Mouse (Mus musculus): ENCODE results near the gene Glyctk.
"Not testable (repeated sequence)": the region's sequence is repeated elsewhere in the genome, so short reads cannot be mapped to it uniquely, and the experiment has no call there.

Glyctk gene

GRCm38 (mm10) chr9:106175552-106176200, 17.7 kb upstream of the Glyctk start:
- DNase-seq: no peak

DNA sequence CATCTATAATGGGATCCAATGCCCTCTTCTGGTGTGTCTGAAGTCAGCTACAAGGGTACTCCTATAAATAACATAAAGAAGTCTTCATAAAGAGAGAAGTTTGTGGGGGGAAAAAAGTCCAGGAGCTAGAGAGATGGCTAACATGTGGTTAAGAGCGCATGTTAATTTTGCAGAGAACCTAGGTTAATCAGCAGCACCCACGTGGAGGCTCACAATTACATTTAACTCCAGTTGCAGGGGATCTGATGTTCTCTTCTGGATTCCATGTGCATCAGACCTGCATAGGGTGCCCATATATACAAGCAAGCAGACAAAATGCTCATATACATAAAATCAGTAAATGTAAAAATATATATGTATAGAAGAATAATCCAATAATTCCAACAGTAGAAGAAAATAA, 15.4 kb upstream of the Glyctk start:
- no peak for DNase-seq

DNA sequence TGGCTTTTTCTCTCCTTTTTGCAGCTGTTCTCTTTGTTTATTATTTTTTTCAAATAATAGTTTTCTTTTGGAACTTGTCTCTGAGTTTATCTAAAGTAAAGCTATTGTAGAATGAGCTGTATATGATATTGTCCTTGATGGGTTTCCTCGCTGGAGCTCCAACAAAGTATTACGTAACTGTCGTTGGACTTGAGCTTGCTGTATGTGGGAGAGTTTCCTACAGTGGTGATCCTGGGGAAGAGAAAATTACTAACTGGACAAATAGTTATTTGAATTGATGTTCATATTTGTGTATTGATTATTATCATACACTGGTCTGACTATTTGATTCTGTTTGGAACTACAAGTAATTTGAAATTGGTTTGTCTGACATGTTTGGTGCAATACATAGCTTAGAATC, 14.6 kb upstream of the Glyctk start:
- DNase-seq: no peak

DNA sequence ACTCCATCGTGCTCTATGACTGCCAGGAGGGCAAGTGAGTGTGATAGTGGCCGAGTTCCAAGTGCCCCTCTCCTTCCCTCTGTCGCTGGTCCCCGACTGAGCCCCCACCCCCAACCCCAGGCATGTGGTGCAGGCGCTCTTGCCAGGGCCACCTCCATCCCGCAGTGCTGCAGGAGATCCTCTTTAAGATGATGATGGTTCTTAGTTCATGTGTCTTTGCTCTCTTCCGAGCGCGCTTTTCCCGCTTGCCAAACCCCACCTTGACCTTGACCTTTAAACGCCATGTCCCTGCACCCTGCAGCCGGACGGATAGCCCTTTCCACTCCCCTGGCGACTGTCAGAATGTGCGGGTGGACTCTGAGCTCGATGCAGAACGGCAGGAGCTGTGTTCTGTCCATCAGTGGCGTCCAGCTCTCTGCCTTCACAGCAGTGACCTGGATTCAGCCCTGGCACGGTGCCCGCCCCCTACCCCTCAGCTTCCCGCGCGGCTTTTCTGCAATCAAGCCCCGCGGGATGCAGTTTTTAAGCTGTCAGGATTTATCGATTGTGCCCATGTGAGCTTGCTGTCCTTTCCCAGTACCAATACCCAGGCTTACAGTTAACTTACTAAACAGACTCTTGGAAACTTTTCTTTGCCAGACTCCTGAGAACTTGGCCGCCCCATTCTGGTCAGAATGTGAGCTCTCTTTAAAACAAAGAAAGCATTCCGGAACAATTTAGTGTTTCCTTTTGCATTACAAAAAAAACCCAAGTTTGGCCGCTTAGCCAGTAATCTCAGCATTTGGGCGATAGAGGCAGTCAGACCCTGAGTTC, 13.6 kb upstream of the Glyctk start:
- peak; percentile 83 for DNase-seq

DNA sequence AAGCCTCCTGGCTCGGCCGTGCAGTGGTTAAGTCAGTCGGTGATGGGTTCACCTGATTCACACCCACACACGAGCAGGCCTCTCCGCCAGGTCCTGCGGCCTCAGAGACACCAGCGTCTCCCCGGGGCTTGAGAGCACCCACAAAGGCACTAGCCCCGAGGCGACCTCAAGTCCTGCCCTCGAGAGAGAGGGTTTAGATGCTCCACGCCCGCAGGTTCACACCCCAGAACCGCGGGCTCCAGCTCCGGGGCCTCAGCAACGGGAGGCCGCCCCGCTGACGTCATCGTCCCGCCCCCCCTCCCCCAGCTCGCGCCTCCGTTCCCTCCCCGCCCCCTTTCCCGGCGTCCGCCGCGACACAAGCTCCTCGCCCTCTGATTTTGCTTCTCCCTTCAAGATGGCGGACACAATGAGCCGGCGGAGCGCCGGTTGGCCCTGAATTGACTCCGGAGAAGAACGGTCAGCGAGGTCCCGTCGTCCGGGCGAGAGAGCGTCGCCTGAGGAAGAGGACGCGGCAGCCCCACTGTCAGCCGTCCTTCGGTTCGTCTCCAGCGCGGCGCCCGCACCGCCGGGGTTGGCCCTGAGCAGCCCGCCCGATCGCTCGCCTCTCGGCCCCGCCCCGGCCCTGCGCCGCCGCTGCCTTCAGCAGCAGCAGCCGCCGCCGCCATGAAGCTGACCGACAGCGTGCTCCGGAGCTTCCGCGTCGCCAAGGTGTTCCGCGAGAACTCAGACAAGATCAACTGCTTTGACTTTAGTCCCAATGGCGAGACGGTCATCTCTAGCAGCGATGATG, 12.8 kb upstream of the Glyctk start, which contains the start of gene Wdr82:
Gene Wdr82 (plus strand): TSS at position 373 of the 790 bp plus-strand sequence.
- DNase-seq: peak; percentile 87

- no peak for DNase-seq
Measured at GRCm38 (mm10) chr9:106169917-106170316, 12.0 kb upstream of the Glyctk start.

- not testable (repeated sequence) for DNase-seq
Measured at GRCm38 (mm10) chr9:106169006-106169405, 11.1 kb upstream of the Glyctk start.

DNA sequence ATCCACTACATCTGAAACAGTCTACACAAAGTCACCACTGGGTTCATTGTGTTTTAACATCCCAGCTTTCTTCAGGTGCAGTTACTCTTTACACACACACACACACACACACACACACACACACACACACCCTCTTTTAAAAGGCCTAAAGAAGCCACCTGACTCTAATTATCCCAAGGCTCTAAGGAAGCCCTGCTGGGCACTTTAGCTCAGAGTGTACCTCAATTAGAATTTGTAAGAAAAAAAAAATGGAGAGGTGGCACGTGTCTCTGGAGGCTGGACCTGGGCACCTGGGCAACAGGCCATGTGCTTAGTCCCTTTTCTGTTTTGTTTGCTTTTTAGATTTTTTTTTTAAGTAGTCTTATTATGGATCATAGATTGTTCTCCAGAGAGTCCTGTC, 9.8 kb upstream of the Glyctk start:
- DNase-seq: no peak

GRCm38 (mm10) chr9:106167241-106167640, 9.3 kb upstream of the Glyctk start:
- no peak for DNase-seq

DNA sequence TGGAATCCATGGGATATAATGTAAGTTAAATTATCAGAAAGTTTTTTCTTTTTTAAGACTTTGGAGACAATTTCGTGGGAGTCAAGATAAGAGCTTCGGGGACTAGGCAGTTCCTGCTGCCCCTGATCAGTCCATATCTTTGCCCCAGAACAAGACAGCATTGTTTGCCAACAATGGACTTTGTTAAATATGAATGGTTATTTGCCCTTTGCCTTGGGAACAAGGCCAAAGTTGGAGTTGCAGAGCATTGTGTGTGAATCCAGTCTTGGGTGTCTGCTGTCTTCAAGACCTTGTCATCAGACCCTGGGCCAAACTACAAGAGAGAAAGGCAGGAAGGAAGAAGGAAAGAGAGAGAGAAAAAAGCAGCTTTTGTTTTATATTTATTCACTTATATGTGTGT, 8.8 kb upstream of the Glyctk start:
- no peak for DNase-seq

GRCm38 (mm10) chr9:106160426-106160825, 2.5 kb upstream of the Glyctk start:
- no peak for DNase-seq

GRCm38 (mm10) chr9:106159784-106160301, 1.9 kb upstream of the Glyctk start:
- DNase-seq: peak; percentile 95

DNA sequence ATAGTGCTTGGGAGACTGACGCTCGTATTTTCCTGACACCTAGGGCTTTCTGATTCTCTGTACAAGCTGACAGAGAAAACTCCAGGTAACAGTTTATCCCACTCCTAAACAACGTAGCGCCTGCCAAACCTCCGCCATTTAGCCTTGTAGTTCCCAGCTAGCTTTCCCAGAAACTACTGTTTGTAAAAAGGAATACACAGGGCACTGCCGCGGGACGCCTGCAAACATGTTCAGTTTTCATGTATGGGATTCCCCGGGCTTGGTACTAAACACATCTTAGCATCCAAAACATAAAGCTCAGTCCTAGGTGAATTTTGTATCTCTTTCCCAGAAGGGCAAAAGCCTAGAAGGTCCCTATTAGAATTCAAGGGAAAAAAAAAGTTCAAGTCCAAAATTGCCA, 1.3 kb upstream of the Glyctk start:
- DNase-seq: no peak

DNA sequence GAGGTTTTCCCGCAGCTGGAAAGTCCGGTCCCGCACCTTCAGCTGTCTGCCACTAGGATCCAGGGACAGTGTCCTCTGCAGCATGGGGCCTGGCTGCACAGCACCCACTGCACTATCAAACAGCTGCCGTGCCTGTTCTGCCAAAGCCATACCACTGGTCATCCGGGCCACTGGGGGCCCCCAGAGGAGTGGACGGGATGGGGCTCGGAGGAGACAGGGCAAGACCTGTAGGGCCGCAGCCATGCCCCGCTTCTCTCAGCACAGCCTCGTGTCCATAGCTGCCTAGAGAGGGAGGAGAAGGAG, 364 bp downstream of the Glyctk start:
- no peak for DNase-seq

- no peak for DNase-seq
Measured at GRCm38 (mm10) chr9:106156921-106157622, 866 bp downstream of the Glyctk start.

DNA sequence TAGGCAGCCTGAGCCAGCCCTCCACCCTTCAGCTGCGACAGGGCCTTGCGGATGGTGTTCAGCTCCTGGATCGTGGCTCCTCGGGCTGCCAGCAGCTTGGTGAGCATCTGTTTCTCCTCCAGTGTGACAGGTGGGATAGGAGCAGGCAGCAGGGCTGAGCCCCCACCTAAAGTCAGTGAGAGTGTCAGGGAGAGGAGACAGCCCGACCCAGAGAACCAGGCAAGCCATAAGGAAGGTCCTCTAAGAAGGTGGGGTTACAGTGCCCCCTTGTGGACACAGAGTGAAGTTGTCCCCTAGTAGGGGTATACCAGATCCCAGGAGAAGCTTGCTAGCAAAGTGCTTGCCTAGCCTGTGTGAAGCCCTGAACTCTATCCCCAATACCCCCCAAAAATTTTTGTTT, 1.5 kb downstream of the Glyctk start:
- DNase-seq: peak; percentile 63

DNA sequence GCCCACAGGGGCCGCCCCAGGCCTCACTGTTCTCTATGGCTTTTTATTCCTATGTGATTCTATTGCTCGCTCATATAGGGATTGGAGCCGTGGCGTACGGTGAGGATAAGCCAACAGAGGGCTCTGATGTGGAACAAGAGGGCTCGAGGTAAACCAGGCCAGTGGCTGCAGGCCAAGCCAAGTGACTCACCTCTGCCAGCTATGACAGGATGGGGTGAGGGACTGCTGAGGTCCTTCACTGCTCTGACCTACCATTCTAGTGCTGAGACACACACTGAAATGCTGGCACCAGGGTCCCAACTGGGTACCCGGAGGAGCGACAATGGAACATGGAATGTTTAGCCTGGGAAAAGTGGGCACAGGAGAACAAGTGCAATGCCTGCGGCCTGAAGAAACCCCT, 3.8 kb downstream of the Glyctk start:
- no peak for DNase-seq

DNA sequence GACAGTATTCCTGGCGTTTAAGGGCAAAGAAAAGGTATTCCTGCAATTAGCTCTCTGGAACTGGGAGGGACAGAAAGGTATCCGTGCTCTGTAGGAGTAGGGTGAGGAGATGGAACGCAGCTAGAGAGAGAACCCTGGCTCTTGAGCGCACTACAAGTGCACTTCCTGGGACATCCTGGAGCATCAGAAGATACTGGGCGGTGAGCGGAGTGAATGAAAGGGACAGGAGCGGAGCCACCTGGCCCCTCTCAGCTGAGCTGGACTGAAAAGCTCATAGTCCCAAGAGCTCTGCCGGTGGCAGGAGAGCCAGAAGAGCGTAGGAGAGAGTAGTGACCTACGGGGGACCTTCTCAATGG, 8.6 kb downstream of the Glyctk start:
- DNase-seq: no peak

- DNase-seq: no peak
Measured at GRCm38 (mm10) chr9:106148541-106149398, 9.2 kb downstream of the Glyctk start.

DNA sequence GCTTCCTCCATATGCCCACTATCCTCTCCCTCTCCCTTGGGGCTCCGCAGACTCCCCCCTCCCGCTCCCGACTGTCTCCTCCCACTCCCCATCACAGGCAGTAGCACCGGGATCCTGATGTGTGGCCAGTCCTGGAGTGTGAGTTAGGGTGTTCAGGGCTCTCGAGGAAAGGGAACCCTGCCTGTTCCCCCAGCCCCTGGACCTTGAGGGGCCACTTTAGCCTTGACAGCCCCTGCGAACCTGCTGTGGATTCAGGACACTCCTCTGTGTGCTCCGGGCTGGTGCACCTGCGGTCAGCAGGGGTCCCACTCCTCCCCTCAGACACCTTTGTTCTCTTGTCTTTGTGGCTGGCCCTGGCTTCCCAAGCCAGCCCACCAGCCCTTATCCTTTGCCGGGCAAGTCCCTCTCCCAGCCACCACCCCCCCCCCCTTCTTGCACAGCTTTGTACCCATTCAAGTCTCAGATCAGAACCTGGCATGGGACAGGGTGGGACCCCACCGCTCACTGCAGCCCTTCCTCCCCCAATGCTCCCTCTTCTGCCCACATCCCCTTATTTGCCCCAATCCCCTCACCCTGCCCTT, 10.0 kb downstream of the Glyctk start:
- no peak for DNase-seq

GRCm38 (mm10) chr9:106147281-106147680, 10.7 kb downstream of the Glyctk start:
- DNase-seq: no peak

- DNase-seq: no peak
Measured at GRCm38 (mm10) chr9:106145582-106145981, 12.4 kb downstream of the Glyctk start.

All from cerebellum, adult 11 months (tissue).